Mouse (Mus musculus): ENCODE results near the gene Ntng1. TPM values are rescaled to one million over a fixed set of nuclear protein-coding genes. Genes with fewer than 3 reads are reported as not detected.

Ntng1 gene
- under 1 TPM; 0.13 to 0.35 TPM for total RNA-seq (2021)
- long read RNA-seq, experiment 1 = 0 reads
- long read RNA-seq, experiment 2, partial matches to known transcripts = 0 of 2 reads
- long read RNA-seq, experiment 2, other reads (novel, unspliced or antisense) = 2 of 2 reads

DNA sequence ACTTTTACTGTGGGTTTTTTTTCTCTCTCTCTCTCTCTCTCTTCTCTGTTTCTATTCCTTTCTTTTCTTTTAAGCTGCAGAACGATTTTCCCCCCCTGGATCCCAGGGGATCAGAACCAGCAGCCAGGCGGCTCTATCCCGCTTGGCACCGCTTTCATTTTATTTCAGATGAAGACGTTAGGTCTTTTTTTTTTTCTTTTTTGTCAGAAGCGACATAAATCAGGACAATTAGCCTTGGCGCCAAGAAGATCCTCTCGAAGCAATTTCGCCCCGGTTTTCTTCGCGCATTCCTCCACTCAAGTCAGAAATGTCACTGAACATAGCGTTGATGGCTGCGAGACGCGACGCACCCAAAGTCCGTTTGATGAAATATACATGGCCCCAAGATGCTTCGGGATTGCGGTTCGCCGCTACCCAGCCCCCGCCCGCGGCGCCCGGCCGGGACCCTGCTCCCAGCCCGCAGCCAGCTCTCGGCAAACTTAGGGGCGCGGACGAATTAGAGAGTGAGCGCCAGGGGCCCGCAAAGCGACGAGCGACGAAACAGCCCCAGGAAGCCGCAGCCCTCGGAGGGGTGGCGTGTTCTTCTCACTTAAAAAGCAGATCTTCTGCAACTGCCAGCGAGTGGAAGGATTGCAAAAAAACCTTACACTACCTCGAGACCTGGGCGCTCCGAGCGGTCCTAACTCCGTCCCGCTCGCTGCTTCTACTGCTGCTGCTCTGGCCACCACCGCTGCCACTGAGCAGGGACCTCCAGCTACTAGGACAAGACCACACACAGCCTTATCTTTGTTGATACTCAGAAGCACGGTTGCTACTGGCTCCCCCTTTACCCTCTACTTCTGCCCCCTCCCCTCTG is at the start of gene Ntng1:
Gene Ntng1 (minus strand): TSS at position 806 of the 856 bp plus-strand sequence.
- no peak for DNase-seq

DNA sequence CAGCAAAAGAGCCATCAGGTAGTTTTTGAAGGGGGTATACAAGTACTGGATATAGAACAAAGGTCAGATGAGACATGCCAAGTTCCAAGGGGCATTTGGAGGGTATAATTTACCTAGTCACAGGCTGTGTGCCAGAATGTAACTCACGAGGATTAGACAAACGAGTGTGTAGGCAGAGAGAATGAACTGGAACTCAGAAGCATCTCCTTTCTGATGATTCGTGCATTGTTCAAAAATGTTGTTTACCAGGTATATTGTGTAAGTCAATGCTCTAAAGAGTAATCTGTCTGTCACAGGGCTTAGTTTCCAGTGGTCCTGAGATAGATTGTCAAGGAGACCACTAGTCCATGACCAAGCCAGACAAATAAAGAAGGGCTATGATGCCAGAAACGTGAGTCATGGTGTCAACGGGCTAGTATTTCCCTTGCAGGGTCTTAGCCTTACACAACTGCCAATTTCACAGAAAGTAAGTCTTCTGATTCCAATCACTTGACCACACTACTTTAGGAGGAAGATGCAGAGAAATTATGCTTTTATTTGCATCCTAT is 43.7 kb upstream of the Ntng1 start:
- no peak for DNase-seq

DNA sequence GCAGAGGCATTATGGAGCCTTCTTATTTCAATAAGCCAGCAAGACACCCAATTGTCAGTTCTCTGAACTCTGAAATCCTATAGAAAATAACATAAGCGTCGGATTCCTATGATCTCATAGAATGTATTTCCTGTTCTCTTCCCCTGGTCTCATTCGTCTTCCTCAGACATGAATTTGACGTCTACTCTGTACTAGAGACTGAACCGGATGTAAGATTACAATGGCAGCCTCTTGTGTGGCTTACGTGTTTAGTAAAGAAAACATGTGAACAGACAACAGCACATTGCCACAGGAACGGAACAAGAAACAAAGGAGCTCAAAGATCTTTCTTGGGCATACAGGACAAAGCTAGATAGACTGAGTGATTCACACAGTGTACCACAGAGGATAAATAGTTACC is 5.3 kb upstream of the Ntng1 start:
- DNase-seq = no peak

- DNase-seq = no peak
Observed at GRCm38 (mm10) chr3:110144301-110145055, 667 bp upstream of the Ntng1 start.

DNA sequence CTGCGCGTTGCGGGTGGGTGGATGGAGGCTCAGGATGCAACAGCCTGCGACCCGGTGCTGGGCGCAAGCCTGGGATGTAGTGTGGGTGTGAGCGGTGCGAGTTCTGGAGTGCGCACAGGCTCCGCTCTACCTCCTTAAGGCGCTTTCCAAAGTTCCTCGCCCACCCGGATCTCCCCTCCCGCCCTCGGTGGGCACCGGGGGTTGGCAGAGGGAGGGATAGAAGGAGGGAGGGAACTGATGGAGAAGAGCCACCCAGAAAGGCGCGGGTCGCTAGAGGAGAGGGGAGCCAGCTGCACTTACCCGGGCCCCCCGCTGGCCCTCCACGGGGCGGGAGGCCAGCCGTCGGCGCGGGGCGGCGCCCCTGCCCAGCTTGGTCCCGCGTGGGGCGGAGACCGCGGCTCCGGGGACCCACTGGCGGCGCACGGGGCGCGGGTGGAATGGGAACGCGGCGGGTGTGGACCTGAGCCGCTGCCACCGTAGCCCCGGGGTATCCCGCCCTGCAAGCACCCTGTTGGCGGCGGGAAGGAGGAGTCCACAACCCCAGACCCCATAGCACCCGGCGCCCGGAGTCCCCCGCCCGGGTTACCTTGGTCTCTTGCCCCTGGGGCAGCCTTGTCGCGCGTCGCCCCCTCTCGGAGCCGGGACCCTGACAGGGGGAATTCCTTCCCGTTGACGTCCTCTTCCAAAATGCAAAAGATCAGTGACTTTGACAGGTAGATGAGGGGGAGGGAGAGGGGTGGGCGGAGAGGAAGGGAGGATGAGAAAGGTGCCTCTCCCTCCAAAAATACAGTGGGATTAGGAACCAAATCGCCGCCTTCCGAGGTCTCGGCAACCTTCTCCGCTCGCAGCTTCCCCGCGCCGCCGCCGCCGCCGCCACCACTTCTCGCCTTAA is 1.3 kb downstream of the Ntng1 start:
- DNase-seq = no peak

DNA sequence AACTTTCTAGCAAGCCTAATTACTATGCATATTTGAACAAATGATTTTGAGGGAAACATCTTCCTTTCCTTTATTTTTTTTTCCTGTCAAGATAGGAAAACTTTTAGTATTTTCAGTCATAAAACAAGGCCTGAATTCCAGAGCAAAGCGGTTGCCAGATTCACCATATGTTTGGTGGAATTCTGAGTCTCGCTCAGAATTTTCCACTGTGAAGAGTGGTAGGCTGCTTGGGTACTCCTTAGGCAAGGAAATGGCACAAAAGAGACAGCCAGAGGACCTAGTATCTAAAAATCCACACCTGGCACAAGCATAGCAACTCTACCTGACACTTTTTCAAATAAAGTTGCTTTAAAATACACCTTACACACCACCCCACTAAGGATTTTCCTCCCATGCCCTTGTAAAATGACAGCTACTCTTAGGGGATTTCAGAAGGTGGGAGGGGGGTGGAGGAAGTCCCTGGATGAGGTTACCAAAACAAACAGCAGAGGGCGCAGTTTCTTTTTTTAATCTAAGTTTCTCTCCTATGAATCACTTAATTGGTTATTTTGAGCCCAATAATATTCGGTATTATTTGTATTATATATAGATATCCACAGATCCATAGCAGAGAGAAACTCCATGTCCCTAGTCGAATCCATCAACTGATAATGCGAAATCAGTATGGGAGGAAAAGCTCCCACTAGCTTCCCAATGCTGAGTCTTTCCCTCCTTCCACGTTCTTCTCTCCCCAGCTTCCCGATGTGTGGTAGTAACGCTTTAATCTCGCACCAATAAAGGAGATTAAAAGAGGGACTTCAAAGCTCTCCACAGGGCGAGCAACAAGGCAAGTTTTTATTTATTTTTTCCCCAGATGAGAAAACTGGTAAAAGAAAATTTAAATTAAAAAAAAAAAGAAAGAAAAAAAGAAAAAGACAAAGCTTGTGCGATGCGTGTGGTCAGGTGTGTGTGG is 2.2 kb downstream of the Ntng1 start:
- no peak for DNase-seq

DNA sequence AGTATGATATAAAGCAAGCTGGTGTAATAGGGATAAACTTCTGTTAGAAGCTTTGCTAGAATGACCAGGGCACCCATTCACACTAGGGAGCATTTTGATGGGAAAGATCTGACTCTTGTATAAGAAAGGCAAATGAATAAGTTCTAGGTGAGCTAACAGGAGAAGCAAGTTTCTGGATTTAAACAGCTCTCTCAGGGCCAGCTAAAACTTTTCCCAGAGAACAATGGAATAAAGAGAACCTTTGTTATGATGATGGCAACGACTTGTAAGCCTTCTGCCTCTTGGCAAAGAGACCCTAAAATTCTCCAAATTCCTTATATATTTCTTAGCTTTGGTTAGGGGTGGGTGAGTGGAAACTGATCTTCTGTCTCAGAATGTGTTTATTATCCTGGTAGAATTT is 7.7 kb downstream of the Ntng1 start:
- no peak for DNase-seq

- DNase-seq = no peak
Observed at GRCm38 (mm10) chr3:110133150-110133549, 10.7 kb downstream of the Ntng1 start.

DNA sequence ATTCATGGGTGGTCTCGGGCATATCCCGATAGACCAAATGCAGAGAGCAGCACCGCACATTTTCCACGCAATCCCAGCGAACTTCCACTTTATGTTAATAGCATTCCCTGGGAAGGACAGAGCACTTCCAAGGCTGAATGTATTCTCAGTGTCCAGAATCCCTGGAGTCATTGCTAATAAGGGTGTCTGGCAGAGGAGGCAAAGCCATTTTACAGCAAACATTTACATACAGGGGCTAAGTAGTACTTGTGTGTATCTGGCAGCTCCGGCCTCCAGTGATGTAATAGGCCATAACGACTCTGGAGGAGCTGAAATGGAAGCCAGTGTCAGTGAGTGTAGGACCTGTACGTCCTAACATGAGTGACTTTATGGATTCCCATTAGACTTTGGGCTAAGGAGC is 11.5 kb downstream of the Ntng1 start:
- DNase-seq = no peak

GRCm38 (mm10) chr3:110131043-110131891 is 12.5 kb downstream of the Ntng1 start:
- no peak for DNase-seq

- DNase-seq = no peak
Observed at GRCm38 (mm10) chr3:110129607-110130006, 14.2 kb downstream of the Ntng1 start.

DNA sequence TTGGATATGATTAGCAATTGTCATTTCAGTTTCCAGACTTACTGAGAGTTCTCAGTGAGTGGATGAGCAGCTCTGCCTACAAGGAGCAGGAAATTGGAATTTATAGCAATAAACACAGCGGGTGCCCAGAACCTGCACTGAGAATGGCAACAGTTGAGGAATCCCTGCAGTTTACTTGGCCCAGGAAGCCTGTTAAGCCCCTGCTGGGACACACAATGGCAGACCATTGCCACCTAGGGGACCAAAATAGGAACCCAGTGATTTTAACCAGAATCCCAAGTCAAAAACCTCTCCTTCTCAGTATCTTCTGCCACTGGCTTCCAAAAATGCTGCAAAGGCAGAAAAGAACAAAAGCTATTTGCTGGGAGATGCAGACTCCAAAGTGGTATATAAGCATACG is 37.8 kb downstream of the Ntng1 start:
- no peak for DNase-seq

GRCm38 (mm10) chr3:110094407-110094806 is 49.4 kb downstream of the Ntng1 start:
- DNase-seq = no peak

- DNase-seq = no peak
Observed at GRCm38 (mm10) chr3:110094003-110094402, 49.8 kb downstream of the Ntng1 start.

- no peak for DNase-seq
Observed at GRCm38 (mm10) chr3:110092521-110092920, 51.3 kb downstream of the Ntng1 start.

DNA sequence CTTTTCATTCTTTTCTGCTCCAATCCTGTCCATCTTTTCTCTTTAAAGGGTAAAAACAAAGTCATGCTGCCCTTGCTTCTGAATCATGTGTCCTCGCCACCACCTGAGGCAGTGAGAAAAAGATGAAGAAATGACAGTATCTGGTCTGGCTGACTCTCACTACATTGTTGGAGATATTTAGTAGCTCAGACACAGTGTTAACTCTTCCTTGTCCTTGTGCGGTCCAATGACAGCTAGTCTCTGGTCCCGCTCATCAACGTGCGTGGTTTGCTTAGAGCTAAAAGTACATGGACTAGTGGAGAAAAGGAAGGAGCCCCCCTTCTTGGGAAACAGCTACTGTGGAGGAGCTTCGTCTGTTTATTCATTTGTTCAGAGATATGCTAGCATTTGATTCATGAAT is 56.6 kb downstream of the Ntng1 start:
- no peak for DNase-seq

DNA sequence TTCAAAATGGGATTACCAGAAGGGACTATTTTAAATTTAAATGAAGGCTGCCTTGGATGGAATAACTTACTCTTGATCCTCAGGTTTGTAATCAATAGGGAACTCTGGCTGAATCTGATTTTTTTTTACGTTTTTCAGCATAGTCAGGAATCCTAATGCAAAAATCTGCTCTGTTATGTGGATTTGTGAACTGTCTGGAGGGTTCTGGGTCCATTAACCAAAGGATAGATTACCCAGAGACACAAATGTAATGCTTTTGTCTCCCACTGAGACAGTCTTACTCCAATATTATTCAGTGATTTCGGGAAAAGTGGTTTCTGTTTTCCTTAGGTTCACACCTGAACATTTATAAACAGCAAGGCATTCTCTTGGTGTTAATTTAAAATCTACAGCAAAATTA is 58.5 kb downstream of the Ntng1 start:
- DNase-seq = no peak

DNA sequence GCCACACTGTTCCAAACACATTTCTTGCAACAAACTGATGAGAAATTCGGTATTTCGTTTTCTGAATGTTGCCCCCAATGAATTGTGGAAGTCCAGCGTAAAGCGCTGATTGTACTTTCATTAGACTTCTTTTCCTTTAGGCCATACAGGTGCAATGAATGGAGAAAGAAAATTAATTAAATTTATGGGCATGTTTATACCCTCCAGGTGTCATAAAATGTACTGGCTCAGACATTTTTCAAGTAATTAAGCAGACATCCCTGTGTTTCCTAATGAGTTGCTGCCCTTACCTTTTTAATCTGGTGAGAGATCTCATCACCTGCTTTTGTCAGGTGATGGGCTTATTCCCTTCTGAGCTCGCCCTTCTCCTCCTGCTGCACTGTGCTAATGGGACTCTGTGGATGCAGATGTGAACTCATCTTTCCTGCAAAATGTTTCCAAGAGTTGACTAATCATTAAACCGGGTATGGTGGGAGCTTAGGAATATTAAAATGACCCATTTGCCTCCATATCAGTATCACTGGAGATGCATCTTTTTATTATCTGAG is 79.0 kb downstream of the Ntng1 start:
- no peak for DNase-seq

- DNase-seq = no peak
Observed at GRCm38 (mm10) chr3:110055915-110056314, 87.9 kb downstream of the Ntng1 start.
